Mouse (Mus musculus): Measurements from ENCODE around the gene Prdm4.

- no peak for TF ChIP-seq CTCF (IDR thresholded peaks at IDR 0.05; ENCODE audit: low read depth)
- no peak for TF ChIP-seq EP300 (IDR thresholded peaks at IDR 0.05; ENCODE audit: low read depth)
These were observed 37.5 kb upstream of the Prdm4 start for GRCm38 (mm10) chr10:85954429-85954828.

All from heart, postnatal 0 days (tissue).